Mouse (Mus musculus) forebrain, embryonic 14.5 days (tissue): ENCODE data around the gene Eppin. TPM values are rescaled to one million over a fixed set of nuclear protein-coding genes. Genes with fewer than 3 reads are reported as not detected.

Source experiments
- polyA plus RNA-seq: library from polyadenylated mRNA; unstranded; fragments of >200 nt; fragmentation: Nextera tagmentation; extraction: Ambion mirVana; gene quantifications from 2 replicates; pipeline ENCODE4 v1.2.1, GENCODE M21; 2014

The Eppin gene
- polyA plus RNA-seq, 1 experiment from 2014 or later = not detected

Other genes with a start within 250 kb of the Eppin start
- gene Slpi, start 204.5 kb downstream of the Eppin start, polyA plus RNA-seq = not detected in 2 replicates
- gene Rbpjl, start 190.5 kb downstream of the Eppin start, polyA plus RNA-seq = 0.06 TPM in 1 of 2 replicates, not detected in the other
- gene Matn4, start 188.4 kb downstream of the Eppin start, polyA plus RNA-seq = 0.08 and 0.10 TPM in 2 replicates
- gene Sdc4, start 149.7 kb downstream of the Eppin start, polyA plus RNA-seq = 3.9 and 4.2 TPM in 2 replicates
- 76.3 and 86.6 TPM in 2 replicates for gene Sys1, start 136.6 kb downstream of the Eppin start, polyA plus RNA-seq
- gene Gm20458, start 132.6 kb downstream of the Eppin start, polyA plus RNA-seq = 6.2 and 8.9 TPM in 2 replicates
- not detected in 2 replicates for gene Trp53tg5, start 119.9 kb downstream of the Eppin start, polyA plus RNA-seq
- gene Dbndd2, start 107.5 kb downstream of the Eppin start, polyA plus RNA-seq = 3.5 and 4.9 TPM in 2 replicates
- 66.8 and 72.2 TPM in 2 replicates for gene Pigt, start 96.1 kb downstream of the Eppin start, polyA plus RNA-seq
- gene Wfdc2, start 31.2 kb downstream of the Eppin start, polyA plus RNA-seq = 5.2 and 5.8 TPM in 2 replicates
- gene Spint3, start 20.1 kb downstream of the Eppin start, polyA plus RNA-seq = not detected in 2 replicates
- not detected in 2 replicates for gene Wfdc6a, start 8.1 kb downstream of the Eppin start, polyA plus RNA-seq
- not detected in 2 replicates for gene Wfdc6b, start 19.9 kb upstream of the Eppin start, polyA plus RNA-seq
- gene Wfdc8, start 20.0 kb upstream of the Eppin start, polyA plus RNA-seq = not detected in 2 replicates
- not detected in 2 replicates for gene Wfdc16, start 45.2 kb upstream of the Eppin start, polyA plus RNA-seq
- not detected in 2 replicates for gene Wfdc10, start 62.5 kb upstream of the Eppin start, polyA plus RNA-seq
- not detected in 2 replicates for gene Wfdc9, start 63.0 kb upstream of the Eppin start, polyA plus RNA-seq
- not detected in 2 replicates for gene Wfdc11, start 80.5 kb upstream of the Eppin start, polyA plus RNA-seq
- gene Wfdc13, start 91.5 kb upstream of the Eppin start, polyA plus RNA-seq = not detected in 2 replicates
- gene Spint4, start 104.9 kb upstream of the Eppin start, polyA plus RNA-seq = not detected in 2 replicates
- not detected in 2 replicates for gene Spint5, start 121.7 kb upstream of the Eppin start, polyA plus RNA-seq
- 0.35 and 0.77 TPM in 2 replicates for gene Wfdc3, start 152.3 kb upstream of the Eppin start, polyA plus RNA-seq
- gene Dnttip1, start 152.4 kb upstream of the Eppin start, polyA plus RNA-seq = 62.2 and 64.9 TPM in 2 replicates
- gene Ube2c, start 176.3 kb upstream of the Eppin start, polyA plus RNA-seq = 162 and 198 TPM in 2 replicates
- gene Tnnc2, start 186.4 kb upstream of the Eppin start, polyA plus RNA-seq = not detected in 2 replicates
- gene Snx21, start 192.2 kb upstream of the Eppin start, polyA plus RNA-seq = 20.4 and 22.8 TPM in 2 replicates
- 12.0 and 14.3 TPM in 2 replicates for gene Acot8, start 211.3 kb upstream of the Eppin start, polyA plus RNA-seq
- gene Zswim3, start 211.5 kb upstream of the Eppin start, polyA plus RNA-seq = 13.0 and 15.0 TPM in 2 replicates
- gene Zswim1, start 229.1 kb upstream of the Eppin start, polyA plus RNA-seq = 19.5 and 23.5 TPM in 2 replicates
- 0.30 TPM in 1 of 2 replicates, not detected in the other for gene Spata25, start 234.9 kb upstream of the Eppin start, polyA plus RNA-seq
- 79.5 and 84.4 TPM in 2 replicates for gene Ctsa, start 239.3 kb upstream of the Eppin start, polyA plus RNA-seq
- 3.9 and 5.8 TPM in 2 replicates for gene Neurl2, start 239.9 kb upstream of the Eppin start, polyA plus RNA-seq